Mouse (Mus musculus): Measurements from ENCODE around the gene Egfr. TPM values are rescaled to one million over a fixed set of nuclear protein-coding genes. Genes with fewer than 3 reads are reported as not detected.
A peak's percentile ranks its signal among the peaks of the same experiment; 100 is the strongest.

Egfr gene
- polyA plus RNA-seq, 1 experiment, result 4.1 TPM

- H3K4me3 ChIP-seq, result peak overlapping the region; percentile 72
- TF ChIP-seq E2F4 (IDR thresholded peaks at IDR 0.05; ENCODE audit: insufficient read depth) (no peak), SRF (IDR thresholded peaks at IDR 0.05; ENCODE audit: control insufficient read depth, insufficient read length, low read depth) (no peak), POLR2AphosphoS2 (IDR thresholded peaks at IDR 0.05; ENCODE audit: insufficient read length, low read depth) (no peak), CEBPB (IDR thresholded peaks at IDR 0.05; ENCODE audit: insufficient read depth, poor library complexity, severe bottlenecking) (no peak), USF1 (IDR thresholded peaks at IDR 0.05; ENCODE audit: low read depth) (no peak), MYOG (IDR thresholded peaks at IDR 0.05; ENCODE audit: control insufficient read depth in 1 of 3, insufficient read depth in 1 of 3, insufficient read length in 2 of 3, low read depth in 2 of 3) (no peak), TCF3 (IDR thresholded peaks at IDR 0.05; ENCODE audit: insufficient read length, low read depth) (no peak), MYOD1 (IDR thresholded peaks at IDR 0.05; ENCODE audit: control insufficient read depth in 1 of 3, insufficient read length in 2 of 3, low read depth in 2 of 3) (no peak), TCF12 (IDR thresholded peaks at IDR 0.05; ENCODE audit: insufficient read depth, poor library complexity, severe bottlenecking) (no peak)
- peak overlapping the region; percentile 89 for H3K4me2 ChIP-seq (ENCODE audit: low read depth)
- no peaks in the 10 kb centered on the region for H3K36me3 ChIP-seq (ENCODE audit: control insufficient read depth, insufficient read depth)
- peak overlapping the region; percentile 84 for H3ac ChIP-seq (ENCODE audit: control insufficient read depth, insufficient read length)
- no peaks in the 10 kb centered on the region for H3K27me3 ChIP-seq (ENCODE audit: control insufficient read depth, insufficient read depth, insufficient read length)
- H3K79me2 ChIP-seq (ENCODE audit: control insufficient read depth, insufficient read depth), result peaks cover 13% of the 10 kb centered on the region
Observed at GRCm38 (mm10) chr11:16752349-16753153, 548 bp downstream of the Egfr start.

- Histone ChIP-seq H3K4me2 (ENCODE audit: low read depth) (peak overlapping the region; percentile 89), H3K79me2 (ENCODE audit: control insufficient read depth, insufficient read depth) (peaks cover 13% of the 10 kb centered on the region), H3K4me3 (peak overlapping the region; percentile 72), H3K36me3 (ENCODE audit: control insufficient read depth, insufficient read depth) (no peaks in the 10 kb centered on the region), H3K27me3 (ENCODE audit: control insufficient read depth, insufficient read depth, insufficient read length) (no peaks in the 10 kb centered on the region), H3ac (ENCODE audit: control insufficient read depth, insufficient read length) (peak overlapping the region; percentile 84)
- TF ChIP-seq MAX (IDR thresholded peaks at IDR 0.05; ENCODE audit: low read depth) (no peak), SRF (IDR thresholded peaks at IDR 0.05; ENCODE audit: control insufficient read depth, insufficient read length, low read depth) (no peak), E2F4 (IDR thresholded peaks at IDR 0.05; ENCODE audit: insufficient read depth) (no peak)
Observed at GRCm38 (mm10) chr11:16753154-16754040, 1.4 kb downstream of the Egfr start.

GRCm38 (mm10) chr11:16759930-16760329, 7.9 kb downstream of the Egfr start:
- no peaks in the 10 kb centered on the region for H3K36me3 ChIP-seq (ENCODE audit: control insufficient read depth, insufficient read depth)
- no peaks in the 10 kb centered on the region for H3K27me3 ChIP-seq (ENCODE audit: control insufficient read depth, insufficient read depth, insufficient read length)
- H3K4me2 ChIP-seq (ENCODE audit: low read depth), result no peak overlapping the region
- no peak overlapping the region for H3K4me3 ChIP-seq
- H3K79me2 ChIP-seq (ENCODE audit: control insufficient read depth, insufficient read depth), result peaks cover 4% of the 10 kb centered on the region
- no peak for TF ChIP-seq CEBPB (IDR thresholded peaks at IDR 0.05; ENCODE audit: insufficient read depth, poor library complexity, severe bottlenecking)
- no peak for TF ChIP-seq TCF3 (IDR thresholded peaks at IDR 0.05; ENCODE audit: insufficient read length, low read depth)
- no peak for TF ChIP-seq E2F4 (IDR thresholded peaks at IDR 0.05; ENCODE audit: insufficient read depth)
- TF ChIP-seq MYOG (IDR thresholded peaks at IDR 0.05; ENCODE audit: control insufficient read depth in 1 of 3, insufficient read depth in 1 of 3, insufficient read length in 2 of 3, low read depth in 2 of 3), result no peak
- no peak overlapping the region for H3ac ChIP-seq (ENCODE audit: control insufficient read depth, insufficient read length)

- Histone ChIP-seq H3ac (ENCODE audit: control insufficient read depth, insufficient read length) (no peak overlapping the region), H3K4me2 (ENCODE audit: low read depth) (no peak overlapping the region), H3K27me3 (ENCODE audit: control insufficient read depth, insufficient read depth, insufficient read length) (no peaks in the 10 kb centered on the region), H3K79me2 (ENCODE audit: control insufficient read depth, insufficient read depth) (no peaks in the 10 kb centered on the region), H3K36me3 (ENCODE audit: control insufficient read depth, insufficient read depth) (no peaks in the 10 kb centered on the region), H3K4me3 (no peak overlapping the region)
- TF ChIP-seq POLR2AphosphoS2 (IDR thresholded peaks at IDR 0.05; ENCODE audit: insufficient read length, low read depth) (no peak), CEBPB (IDR thresholded peaks at IDR 0.05; ENCODE audit: insufficient read depth, poor library complexity, severe bottlenecking) (no peak), REST (IDR thresholded peaks at IDR 0.05; ENCODE audit: insufficient read depth, insufficient read length) (no peak), POLR2A (IDR thresholded peaks at IDR 0.05; ENCODE audit: insufficient read length, low read depth) (no peak), MYOG (IDR thresholded peaks at IDR 0.05; ENCODE audit: control insufficient read depth in 1 of 3, insufficient read depth in 1 of 3, insufficient read length in 2 of 3, low read depth in 2 of 3) (no peak), SRF (IDR thresholded peaks at IDR 0.05; ENCODE audit: control insufficient read depth, insufficient read length, low read depth) (no peak), TCF12 (IDR thresholded peaks at IDR 0.05; ENCODE audit: insufficient read depth, poor library complexity, severe bottlenecking) (no peak), MAX (IDR thresholded peaks at IDR 0.05; ENCODE audit: low read depth) (no peak), MYOD1 (IDR thresholded peaks at IDR 0.05; ENCODE audit: control insufficient read depth in 1 of 3, insufficient read length in 2 of 3, low read depth in 2 of 3) (no peak), E2F4 (IDR thresholded peaks at IDR 0.05; ENCODE audit: insufficient read depth) (no peak), TCF3 (IDR thresholded peaks at IDR 0.05; ENCODE audit: insufficient read length, low read depth) (no peak), USF1 (IDR thresholded peaks at IDR 0.05; ENCODE audit: low read depth) (no peak)
Observed at GRCm38 (mm10) chr11:16761184-16761583, 9.2 kb downstream of the Egfr start.

Measured in myocyte (in vitro differentiated cells).